Mouse (Mus musculus) CH12.LX (cell line): ENCODE results near the gene Tnfrsf4. TPM values are rescaled to one million over a fixed set of nuclear protein-coding genes. Genes with fewer than 3 reads are reported as not detected.

Experiments used
- DNase-seq: peaks from one replicate; pipeline ENCODE4 v3.0.0-alpha.2; 2013; ENCODE audit errors: extremely low read depth
- H3K27ac ChIP-seq: 2 replicates; pipeline ENCODE4 v1.5.1; 2012; ENCODE audit warnings: low read depth, mild to moderate bottlenecking, control low read depth, moderate library complexity; ENCODE audit not compliant: insufficient read depth
- H3K27me3 ChIP-seq: replicated peaks from 2 replicates; pipeline ENCODE3; 2012; ENCODE audit warnings: inconsistent platforms
- H3K36me3 ChIP-seq, 2 experiments: replicated peaks in 1 of 2; 2 replicates each; pipeline versions ENCODE3 to v1.6.1; 2012; ENCODE audit warnings: inconsistent platforms in 1 of 2, low read length in 1 of 2, mild to moderate bottlenecking in 1 of 2, mixed read lengths in 1 of 2, moderate library complexity in 1 of 2; ENCODE audit not compliant: control insufficient read depth in 1 of 2, insufficient read depth in 1 of 2
- H3K4me1 ChIP-seq, 2 experiments: 2 replicates each; pipeline ENCODE4 v1.6.1; 2012; ENCODE audit warnings: inconsistent platforms in 1 of 2, moderate library complexity in 1 of 2; ENCODE audit not compliant: insufficient read depth in 2 of 2, control insufficient read depth in 1 of 2
- H3K4me2 ChIP-seq: 2 replicates; pipeline ENCODE4 v1.6.1; 2012; ENCODE audit warnings: low read depth, mild to moderate bottlenecking, control low read depth; ENCODE audit not compliant: poor library complexity, insufficient read depth, severe bottlenecking
- H3K4me3 ChIP-seq, 3 experiments: fragments of 150-350 bp in 1 of 3; sonication (generic) in 1 of 3; replicated peaks in 1 of 3; 2 replicates each; pipeline versions ENCODE3 to v1.5.1; 2011 to 2012; ENCODE audit warnings: low read depth in 2 of 3, low read length in 2 of 3, mild to moderate bottlenecking in 2 of 3, moderate library complexity in 2 of 3, control low read depth in 1 of 3, improper control_type of control experiment in 1 of 3, inconsistent platforms in 1 of 3, mixed read lengths in 1 of 3; ENCODE audit not compliant: poor library complexity in 1 of 3
- H3K79me2 ChIP-seq: replicated peaks from 2 replicates; pipeline ENCODE4 v1.6.1; 2012; ENCODE audit warnings: mild to moderate bottlenecking, moderate library complexity; ENCODE audit not compliant: control insufficient read depth, poor library complexity, insufficient read depth, severe bottlenecking; ENCODE audit errors: extremely low read depth
- H3K9ac ChIP-seq: 2 replicates; pipeline ENCODE4 v1.6.1; 2012; ENCODE audit warnings: low read depth, mild to moderate bottlenecking, control low read depth, moderate library complexity; ENCODE audit not compliant: insufficient read depth
- H3K9me3 ChIP-seq: replicated peaks from 2 replicates; pipeline ENCODE3; 2012; ENCODE audit warnings: low read length, inconsistent platforms, mixed read lengths
- BHLHE40 ChIP-seq: IDR thresholded peaks from 2 replicates; pipeline ENCODE4 v1.6.1; 2011; ENCODE audit warnings: mild to moderate bottlenecking, low read depth, low read length, improper control_type of control experiment
- CHD1 ChIP-seq: IDR thresholded peaks from 2 replicates; pipeline ENCODE4 v1.6.1; 2012; ENCODE audit warnings: low read depth, low read length, improper control_type of control experiment, inconsistent platforms
- CHD2 ChIP-seq: IDR thresholded peaks from 2 replicates; pipeline ENCODE4 v1.6.1; 2011; ENCODE audit warnings: low read length, improper control_type of control experiment
- CTCF ChIP-seq, 2 experiments: IDR thresholded peaks in 1 of 2; conservative IDR thresholded peaks in 1 of 2; 2 replicates each; pipeline ENCODE4 v1.5.1; 2011 to 2012; ENCODE audit warnings: low read depth in 2 of 2, low read length in 2 of 2, improper control_type of control experiment in 1 of 2, inconsistent platforms in 1 of 2, mild to moderate bottlenecking in 1 of 2, moderate library complexity in 1 of 2
- E2F4 ChIP-seq: IDR thresholded peaks from 2 replicates; pipeline ENCODE4 v1.6.1; 2011; ENCODE audit warnings: low read depth, low read length, improper control_type of control experiment; ENCODE audit not compliant: insufficient replicate concordance
- ELF1 ChIP-seq: IDR thresholded peaks from 2 replicates; pipeline ENCODE4 v1.6.1; 2014; ENCODE audit warnings: low read depth, mild to moderate bottlenecking, inconsistent platforms, low read length, improper control_type of control experiment
- EP300 ChIP-seq: IDR thresholded peaks from 2 replicates; pipeline ENCODE4 v1.6.1; 2011; ENCODE audit warnings: low read length, improper control_type of control experiment
- ETS1 ChIP-seq: conservative IDR thresholded peaks from 2 replicates; pipeline ENCODE4 v1.6.1; 2012; ENCODE audit warnings: low read depth, mild to moderate bottlenecking, inconsistent platforms, low read length, improper control_type of control experiment, moderate library complexity
- GABPA ChIP-seq: IDR thresholded peaks from 2 replicates; pipeline ENCODE4 v1.6.1; 2012; ENCODE audit warnings: low read depth, low read length, improper control_type of control experiment, inconsistent platforms; ENCODE audit not compliant: insufficient replicate concordance
- HCFC1 ChIP-seq: IDR thresholded peaks from 2 replicates; pipeline ENCODE4 v1.6.1; 2012; ENCODE audit warnings: low read depth, mild to moderate bottlenecking, inconsistent platforms, low read length, improper control_type of control experiment
- IRF4 ChIP-seq: IDR thresholded peaks from 2 replicates; pipeline ENCODE4 v1.6.1; 2014; ENCODE audit warnings: low read depth, mild to moderate bottlenecking, inconsistent platforms, low read length, improper control_type of control experiment
- JUN ChIP-seq: IDR thresholded peaks from 2 replicates; pipeline ENCODE4 v1.6.1; 2011; ENCODE audit warnings: low read depth, mild to moderate bottlenecking, low read length, improper control_type of control experiment, moderate library complexity; ENCODE audit not compliant: insufficient read depth
- JUND ChIP-seq: conservative IDR thresholded peaks from 2 replicates; pipeline ENCODE4 v1.6.1; 2011; ENCODE audit warnings: low read depth, low read length, improper control_type of control experiment
- KAT2A ChIP-seq: IDR thresholded peaks from 2 replicates; pipeline ENCODE4 v1.6.1; 2012; ENCODE audit warnings: low read length, improper control_type of control experiment, inconsistent platforms; ENCODE audit not compliant: insufficient replicate concordance
- MAFK ChIP-seq: IDR thresholded peaks from 2 replicates; pipeline ENCODE4 v1.6.1; 2011; ENCODE audit warnings: low read length, improper control_type of control experiment; ENCODE audit not compliant: insufficient replicate concordance
- MAX ChIP-seq: IDR thresholded peaks from 2 replicates; pipeline ENCODE4 v1.6.1; 2011; ENCODE audit warnings: low read length, improper control_type of control experiment
- MAZ ChIP-seq: IDR thresholded peaks from 2 replicates; pipeline ENCODE4 v1.6.1; 2012; ENCODE audit warnings: low read depth, mild to moderate bottlenecking, inconsistent platforms, low read length, improper control_type of control experiment, moderate library complexity
- MEF2A ChIP-seq: IDR thresholded peaks from 2 replicates; pipeline ENCODE4 v1.6.1; 2014; ENCODE audit warnings: low read depth, mild to moderate bottlenecking, inconsistent platforms, low read length, improper control_type of control experiment, borderline replicate concordance
- MXI1 ChIP-seq: IDR thresholded peaks from 2 replicates; pipeline ENCODE4 v1.6.1; 2011; ENCODE audit warnings: mild to moderate bottlenecking, low read depth, low read length, improper control_type of control experiment
- MYC ChIP-seq: IDR thresholded peaks from 2 replicates; pipeline ENCODE4 v1.6.1; 2011; ENCODE audit warnings: low read depth, mild to moderate bottlenecking, improper control_type of control experiment, low read length
- NELFE ChIP-seq: IDR thresholded peaks from 2 replicates; pipeline ENCODE4 v1.6.1; 2011; ENCODE audit warnings: low read depth, low read length, improper control_type of control experiment
- NRF1 ChIP-seq: IDR thresholded peaks from 2 replicates; pipeline ENCODE4 v1.6.1; 2014; ENCODE audit warnings: low read depth, mild to moderate bottlenecking, inconsistent platforms, low read length, improper control_type of control experiment, moderate library complexity
- PAX5 ChIP-seq: IDR thresholded peaks from 2 replicates; pipeline ENCODE4 v1.6.1; 2012; ENCODE audit warnings: low read length, inconsistent platforms, mixed read lengths
- POLR2A ChIP-seq: IDR thresholded peaks from 2 replicates; pipeline ENCODE4 v1.6.1; 2011; ENCODE audit warnings: low read depth, mild to moderate bottlenecking, improper control_type of control experiment, low read length
- POLR2AphosphoS2 ChIP-seq: IDR thresholded peaks from 2 replicates; pipeline ENCODE4 v1.6.1; 2011; ENCODE audit warnings: low read depth, low read length, improper control_type of control experiment
- RAD21 ChIP-seq: IDR thresholded peaks from 2 replicates; pipeline ENCODE4 v1.6.1; 2011; ENCODE audit warnings: low read depth, mild to moderate bottlenecking, low read length, improper control_type of control experiment, moderate library complexity
- RCOR1 ChIP-seq: conservative IDR thresholded peaks from 2 replicates; pipeline ENCODE4 v1.6.1; 2012; ENCODE audit warnings: low read depth, mild to moderate bottlenecking, inconsistent platforms, low read length, improper control_type of control experiment
- SIN3A ChIP-seq: IDR thresholded peaks from 2 replicates; pipeline ENCODE4 v1.6.1; 2012; ENCODE audit warnings: low read length, improper control_type of control experiment, inconsistent platforms
- SMC3 ChIP-seq: IDR thresholded peaks from 2 replicates; pipeline ENCODE4 v1.6.1; 2011; ENCODE audit warnings: low read depth, low read length, improper control_type of control experiment
- TBP ChIP-seq: conservative IDR thresholded peaks from 2 replicates; pipeline ENCODE4 v1.6.1; 2011; ENCODE audit warnings: low read depth, low read length, improper control_type of control experiment
- TCF12 ChIP-seq: IDR thresholded peaks from 2 replicates; pipeline ENCODE4 v1.6.1; 2014; ENCODE audit warnings: low read depth, mild to moderate bottlenecking, inconsistent platforms, low read length, improper control_type of control experiment
- UBTF ChIP-seq: IDR thresholded peaks from 2 replicates; pipeline ENCODE4 v1.6.1; 2012; ENCODE audit warnings: low read depth, mild to moderate bottlenecking, inconsistent platforms, low read length, improper control_type of control experiment, moderate library complexity
- USF1 ChIP-seq: IDR thresholded peaks from 2 replicates; pipeline ENCODE4 v1.6.1; 2014; ENCODE audit warnings: low read depth, mild to moderate bottlenecking, inconsistent platforms, low read length, improper control_type of control experiment
- USF2 ChIP-seq: conservative IDR thresholded peaks from 2 replicates; pipeline ENCODE4 v1.6.1; 2011; ENCODE audit warnings: low read depth, low read length, improper control_type of control experiment
- ZC3H11A ChIP-seq: IDR thresholded peaks from 2 replicates; pipeline ENCODE4 v1.6.1; 2012; ENCODE audit warnings: low read depth, mild to moderate bottlenecking, inconsistent platforms, low read length, improper control_type of control experiment
- ZKSCAN1 ChIP-seq: IDR thresholded peaks from 2 replicates; pipeline ENCODE4 v1.6.1; 2012; ENCODE audit warnings: low read depth, inconsistent platforms, low read length, improper control_type of control experiment, borderline replicate concordance
- ZMIZ1 ChIP-seq: IDR thresholded peaks from 2 replicates; pipeline ENCODE4 v1.6.1; 2012; ENCODE audit warnings: low read depth, mild to moderate bottlenecking, inconsistent platforms, low read length, improper control_type of control experiment
- ZNF384 ChIP-seq: IDR thresholded peaks from 2 replicates; pipeline ENCODE4 v1.6.1; 2012; ENCODE audit warnings: low read depth, low read length, improper control_type of control experiment, inconsistent platforms
- dilution Hi-C: fragments of 300-500 bp; cut with MboI; formaldehyde crosslinking; loops from 2 replicates; pipeline ENCODE4 v1.14.3; 2020; ENCODE audit warnings: low sequenced_read_pairs; ENCODE audit not compliant: extremely low pct_unique_long_range_greater_than_20kb, extremely low pct_ligation_motif_present
- in situ Hi-C: fragments of 300-500 bp; cut with MboI; formaldehyde crosslinking; loops from 3 replicates; pipeline ENCODE4 v1.14.3; 2019; ENCODE audit warnings: low sequenced_read_pairs, low pct_ligation_motif_present, low pct_unique_long_range_greater_than_20kb, mixed read lengths
- polyA plus RNA-seq: library from polyadenylated mRNA; unstranded; fragments of >175 nt; gene quantifications from 2 replicates; pipeline ENCODE4 v1.2.1, GENCODE M21; 2012; ENCODE audit warnings: low read depth; ENCODE audit not compliant: insufficient read length
- total RNA-seq, 2 experiments: library from RNA; depleted of rRNA; stranded (reverse); fragments of 300-350 nt in 1 of 2; fragments of >200 nt in 1 of 2; gene quantifications; 2 replicates each; pipeline ENCODE4 v1.2.3; 2012 to 2014

Tnfrsf4 gene
- total and polyA plus RNA-seq, 3 experiments: 28.2 to 86.1 (median 81.1) TPM

- Histone ChIP-seq H3K4me2 (no peak overlapping the region), H3K4me1 (peaks cover 11 to 41% of the 10 kb centered on the region in 2 experiments), H3K27ac (peak overlapping the region; percentile 85), H3K9me3 (peaks cover 4% of the 10 kb centered on the region), H3K79me2 (peaks cover 48% of the 10 kb centered on the region), H3K9ac (peak overlapping the region; percentile 84), H3K36me3 (peaks cover 19 to 44% of the 10 kb centered on the region in 2 experiments), H3K4me3 (peak overlapping the region; percentile 81 to 99 (median 89)), H3K27me3 (no peaks in the 10 kb centered on the region)
- in situ Hi-C loops (no loop called here), dilution Hi-C loops (no loop called here)
- DNase-seq: peak; percentile 93
- TF ChIP-seq ZMIZ1: no peak
- peak; percentile 73 for TF ChIP-seq TBP
- peak; percentile 92 for TF ChIP-seq MAX
- peak; percentile 92 for TF ChIP-seq HCFC1
- TF ChIP-seq IRF4: peak; percentile 53; the same call in 1 of the 2 replicates
- TF ChIP-seq EP300: no peak
- peak; percentile 98 for TF ChIP-seq USF1
- TF ChIP-seq MEF2A: no peak
- no peak for TF ChIP-seq ETS1
- TF ChIP-seq ZNF384: peak; percentile 89
- TF ChIP-seq MAZ: no peak
- TF ChIP-seq NRF1: peak; percentile 78
- peak; percentile 100 for TF ChIP-seq ELF1
- TF ChIP-seq KAT2A: peak; percentile 84; the same call in 1 of the 2 replicates
- TF ChIP-seq MXI1: no peak
- TF ChIP-seq MAFK: no peak
- TF ChIP-seq TCF12: peak; percentile 85; the same call in 1 of the 2 replicates
- no peak for TF ChIP-seq JUND
- no peak for TF ChIP-seq RCOR1
- TF ChIP-seq JUN: no peak
- no peak for TF ChIP-seq E2F4
- TF ChIP-seq MYC: no peak
- no peak; the same call in 1 of the 2 replicates for TF ChIP-seq GABPA
- TF ChIP-seq RAD21: no peak
- TF ChIP-seq POLR2A: peak; percentile 73
- no peak for TF ChIP-seq ZKSCAN1
- peak; percentile 32; the same call in 1 of the 2 replicates for TF ChIP-seq BHLHE40
- peak; percentile 46; the same call in 1 of the 2 replicates for TF ChIP-seq NELFE
- 0 out of 2 replicates have a peak, but pooled peaks have one; percentile 18 for TF ChIP-seq CHD2
- TF ChIP-seq PAX5: no peak
- TF ChIP-seq ZC3H11A: no peak
- TF ChIP-seq USF2: peak; percentile 96
- TF ChIP-seq CHD1: no peak
- no peak for TF ChIP-seq SMC3
- no peak for TF ChIP-seq POLR2AphosphoS2
- peak; percentile 86 for TF ChIP-seq UBTF
- peak; percentile 34; the same call in 1 of the 2 replicates for TF ChIP-seq SIN3A
- no peak for TF ChIP-seq CTCF (conservative IDR thresholded peaks at IDR 0.05 in 1 of 2, IDR thresholded peaks at IDR 0.05 in 1 of 2; ENCODE audit: low read depth in 2 of 2, low read length in 2 of 2)
These were observed 20.6 kb upstream of the Tnfrsf4 start for GRCm38 (mm10) chr4:155992906-155993547.
